Mouse (Mus musculus): ENCODE data around the gene F11. TPM values are rescaled to one million over a fixed set of nuclear protein-coding genes. Genes with fewer than 3 reads are reported as not detected.

F11 gene
- polyA plus RNA-seq, 1 experiment, result not detected

DNA sequence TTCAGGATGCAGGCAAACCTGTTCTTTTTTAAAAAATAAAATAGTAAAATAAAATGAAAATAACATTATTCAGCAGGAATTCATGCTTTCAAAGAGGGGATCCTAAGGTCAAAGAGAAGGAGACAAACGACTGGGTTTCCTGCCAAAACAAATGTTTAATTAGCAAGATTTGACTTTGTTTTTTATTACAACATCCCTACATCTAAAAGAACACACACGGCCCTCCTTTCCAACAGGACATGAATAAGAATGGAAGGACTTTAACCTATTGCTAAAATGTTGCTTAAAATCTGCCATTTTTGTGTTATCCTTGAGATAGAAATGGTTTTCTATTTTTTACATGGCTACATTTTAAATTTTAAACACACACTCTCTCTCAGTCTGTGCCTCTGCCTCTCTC, 8.7 kb downstream of the F11 start:
- Histone ChIP-seq H3K4me3 (ENCODE audit: insufficient read depth, poor library complexity, severe bottlenecking) (no peak overlapping the region), H3K79me2 (ENCODE audit: control insufficient read depth, insufficient read depth) (no peaks in the 10 kb centered on the region), H3K36me3 (ENCODE audit: control insufficient read depth, insufficient read depth) (no peaks in the 10 kb centered on the region), H3ac (ENCODE audit: control insufficient read depth, insufficient read length, low read depth) (no peak overlapping the region), H3K27me3 (ENCODE audit: control insufficient read depth, insufficient read depth, insufficient read length) (no peaks in the 10 kb centered on the region), H3K79me3 (ENCODE audit: low read depth) (no peaks in the 10 kb centered on the region)
- no peak for TF ChIP-seq MYOD1 (IDR thresholded peaks at IDR 0.05; ENCODE audit: control insufficient read depth, insufficient read length, low read depth)

- no peaks in the 10 kb centered on the region for H3K79me3 ChIP-seq (ENCODE audit: low read depth)
- H3K36me3 ChIP-seq (ENCODE audit: control insufficient read depth, insufficient read depth), result no peaks in the 10 kb centered on the region
Measured at GRCm38 (mm10) chr8:45246307-45246706, 15.5 kb downstream of the F11 start.

GRCm38 (mm10) chr8:45239363-45239762, 22.5 kb downstream of the F11 start:
- Histone ChIP-seq H3K36me3 (ENCODE audit: control insufficient read depth, insufficient read depth) (no peaks in the 10 kb centered on the region), H3ac (ENCODE audit: control insufficient read depth, insufficient read length, low read depth) (no peak overlapping the region), H3K79me3 (ENCODE audit: low read depth) (no peaks in the 10 kb centered on the region), H3K4me3 (ENCODE audit: insufficient read depth, poor library complexity, severe bottlenecking) (no peak overlapping the region), H3K27me3 (ENCODE audit: control insufficient read depth, insufficient read depth, insufficient read length) (no peaks in the 10 kb centered on the region), H3K79me2 (ENCODE audit: control insufficient read depth, insufficient read depth) (no peaks in the 10 kb centered on the region)
- TF ChIP-seq CEBPB (IDR thresholded peaks at IDR 0.05; ENCODE audit: low read depth), result no peak
- no peak for TF ChIP-seq CTCF (IDR thresholded peaks at IDR 0.05; ENCODE audit: control insufficient read depth, insufficient read depth, insufficient read length)
- TF ChIP-seq MYOG (IDR thresholded peaks at IDR 0.05; ENCODE audit: control insufficient read depth, extremely low read depth, insufficient read length), result no peak
- TF ChIP-seq MAX (IDR thresholded peaks at IDR 0.05), result no peak
- TF ChIP-seq FOSL1 (IDR thresholded peaks at IDR 0.05; ENCODE audit: insufficient read depth, low read length, poor library complexity, severe bottlenecking), result no peak
- TF ChIP-seq USF1 (IDR thresholded peaks at IDR 0.05; ENCODE audit: low read depth), result no peak
- TF ChIP-seq MYOD1 (IDR thresholded peaks at IDR 0.05; ENCODE audit: control insufficient read depth, insufficient read length, low read depth), result no peak

More at GRCm38 (mm10) chr8:45246307-45246706, 15.5 kb downstream of the F11 start:
- no peaks in the 10 kb centered on the region for H3K79me2 ChIP-seq (ENCODE audit: control insufficient read depth, insufficient read depth)
- H3K4me3 ChIP-seq (ENCODE audit: insufficient read depth, poor library complexity, severe bottlenecking), result no peak overlapping the region
- H3K27me3 ChIP-seq (ENCODE audit: control insufficient read depth, insufficient read depth, insufficient read length), result peaks cover 3% of the 10 kb centered on the region
- TF ChIP-seq FOSL1 (IDR thresholded peaks at IDR 0.05; ENCODE audit: insufficient read depth, low read length, poor library complexity, severe bottlenecking) (no peak), MAX (IDR thresholded peaks at IDR 0.05) (no peak), CTCF (IDR thresholded peaks at IDR 0.05; ENCODE audit: control insufficient read depth, insufficient read depth, insufficient read length) (no peak), USF1 (IDR thresholded peaks at IDR 0.05; ENCODE audit: low read depth) (no peak), CEBPB (IDR thresholded peaks at IDR 0.05; ENCODE audit: low read depth) (no peak), MYOD1 (IDR thresholded peaks at IDR 0.05; ENCODE audit: control insufficient read depth, insufficient read length, low read depth) (no peak), MYOG (IDR thresholded peaks at IDR 0.05; ENCODE audit: control insufficient read depth, extremely low read depth, insufficient read length) (no peak)
- no peak overlapping the region for H3ac ChIP-seq (ENCODE audit: control insufficient read depth, insufficient read length, low read depth)

- Histone ChIP-seq H3K36me3 (ENCODE audit: control insufficient read depth, insufficient read depth) (no peaks in the 10 kb centered on the region), H3K27me3 (ENCODE audit: control insufficient read depth, insufficient read depth, insufficient read length) (no peaks in the 10 kb centered on the region), H3K79me2 (ENCODE audit: control insufficient read depth, insufficient read depth) (no peaks in the 10 kb centered on the region), H3K4me3 (ENCODE audit: insufficient read depth, poor library complexity, severe bottlenecking) (no peak overlapping the region), H3ac (ENCODE audit: control insufficient read depth, insufficient read length, low read depth) (no peak overlapping the region), H3K79me3 (ENCODE audit: low read depth) (no peaks in the 10 kb centered on the region)
- TF ChIP-seq CTCF (IDR thresholded peaks at IDR 0.05; ENCODE audit: control insufficient read depth, insufficient read depth, insufficient read length), result peak; percentile 30
- TF ChIP-seq FOSL1 (IDR thresholded peaks at IDR 0.05; ENCODE audit: insufficient read depth, low read length, poor library complexity, severe bottlenecking), result no peak
Measured at GRCm38 (mm10) chr8:45238282-45238681, 23.5 kb downstream of the F11 start.

DNA sequence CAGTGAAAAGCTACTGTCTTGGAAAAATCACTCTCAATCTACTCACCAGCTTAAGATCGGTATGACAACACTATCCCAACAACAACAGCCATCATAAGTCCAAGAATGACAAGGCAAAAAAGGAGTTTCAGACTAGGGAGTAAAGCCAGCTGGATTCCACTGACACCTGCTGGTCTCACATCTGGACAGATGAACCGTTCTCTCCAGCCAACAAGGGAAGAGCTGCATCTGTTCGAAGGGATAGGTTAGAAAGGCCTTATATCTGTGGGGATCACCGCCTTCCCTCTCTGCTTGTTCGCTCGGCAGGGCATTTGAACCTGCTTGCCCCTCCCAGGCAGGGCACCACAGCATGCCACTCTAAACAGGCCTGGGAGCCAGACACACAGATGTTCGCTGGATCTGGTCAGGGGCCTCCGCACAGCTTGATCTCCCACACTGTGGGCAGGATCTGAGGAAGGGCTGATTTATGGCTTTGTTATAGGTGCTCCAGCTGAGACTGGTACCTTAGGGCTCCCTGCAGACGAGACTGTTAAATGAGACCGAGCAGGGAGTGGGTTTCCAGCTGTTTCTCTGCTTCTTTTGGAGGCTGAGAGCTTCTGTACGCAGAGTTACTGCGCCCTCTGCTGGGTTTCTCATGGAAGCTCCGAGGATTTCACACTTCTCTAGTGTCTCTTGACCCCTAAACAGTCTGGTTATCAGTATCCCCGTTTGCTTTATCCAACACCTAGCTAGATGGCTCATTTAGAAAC, 25.5 kb downstream of the F11 start:
- TF ChIP-seq CTCF (IDR thresholded peaks at IDR 0.05; ENCODE audit: control insufficient read depth, insufficient read depth, insufficient read length) (no peak), MYOG (IDR thresholded peaks at IDR 0.05; ENCODE audit: control insufficient read depth, extremely low read depth, insufficient read length) (no peak), MYOD1 (IDR thresholded peaks at IDR 0.05; ENCODE audit: control insufficient read depth, insufficient read length, low read depth) (no peak), MAX (IDR thresholded peaks at IDR 0.05) (no peak), CEBPB (IDR thresholded peaks at IDR 0.05; ENCODE audit: low read depth) (no peak), FOSL1 (IDR thresholded peaks at IDR 0.05; ENCODE audit: insufficient read depth, low read length, poor library complexity, severe bottlenecking) (no peak), USF1 (IDR thresholded peaks at IDR 0.05; ENCODE audit: low read depth) (no peak)
- Histone ChIP-seq H3K27me3 (ENCODE audit: control insufficient read depth, insufficient read depth, insufficient read length) (no peaks in the 10 kb centered on the region), H3K79me2 (ENCODE audit: control insufficient read depth, insufficient read depth) (no peaks in the 10 kb centered on the region), H3ac (ENCODE audit: control insufficient read depth, insufficient read length, low read depth) (no peak overlapping the region), H3K36me3 (ENCODE audit: control insufficient read depth, insufficient read depth) (no peaks in the 10 kb centered on the region), H3K79me3 (ENCODE audit: low read depth) (no peaks in the 10 kb centered on the region), H3K4me3 (ENCODE audit: insufficient read depth, poor library complexity, severe bottlenecking) (no peak overlapping the region)

GRCm38 (mm10) chr8:45235228-45235627, 26.6 kb downstream of the F11 start:
- H3ac ChIP-seq (ENCODE audit: control insufficient read depth, insufficient read length, low read depth), result no peak overlapping the region
- no peaks in the 10 kb centered on the region for H3K79me3 ChIP-seq (ENCODE audit: low read depth)
- H3K27me3 ChIP-seq (ENCODE audit: control insufficient read depth, insufficient read depth, insufficient read length), result no peaks in the 10 kb centered on the region
- H3K79me2 ChIP-seq (ENCODE audit: control insufficient read depth, insufficient read depth), result no peaks in the 10 kb centered on the region
- H3K36me3 ChIP-seq (ENCODE audit: control insufficient read depth, insufficient read depth), result no peaks in the 10 kb centered on the region
- H3K4me3 ChIP-seq (ENCODE audit: insufficient read depth, poor library complexity, severe bottlenecking), result no peak overlapping the region
- no peak for TF ChIP-seq MAX (IDR thresholded peaks at IDR 0.05)

Data from C2C12 (cell line).